Mouse (Mus musculus) central nervous system, embryonic 18 days (tissue): ENCODE data around the gene Gm20489. TPM values are rescaled to one million over a fixed set of nuclear protein-coding genes. Genes with fewer than 3 reads are reported as not detected.

Experiments
- polyA plus RNA-seq: library from polyadenylated mRNA; depleted of rRNA; stranded (reverse); fragments of >200 nt; gene quantifications from 2 replicates; pipeline ENCODE4 v1.2.3, GENCODE M21; 2012; rRNA removed

The Gm20489 gene
- not detected in 2 replicates for polyA plus RNA-seq

DNA sequence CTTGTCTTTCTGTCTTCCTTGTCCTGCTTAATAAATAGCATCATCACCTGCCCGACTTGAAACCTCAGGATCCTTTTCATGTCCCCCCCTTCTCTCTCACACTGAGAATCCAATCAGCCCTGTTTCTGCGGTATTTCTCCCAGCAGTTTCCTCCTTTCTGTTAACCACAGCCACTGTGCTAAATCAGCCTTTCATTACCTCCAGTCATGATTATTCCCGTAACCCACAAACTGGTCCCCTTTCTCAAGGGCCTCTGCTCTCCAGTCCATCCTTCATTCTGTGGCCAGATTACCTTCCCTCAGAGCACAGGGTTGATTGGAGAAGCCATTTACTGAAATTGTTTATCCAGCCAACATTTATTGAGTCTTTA is at the start of gene Gm20489:
Gm20489 (minus strand) TSS at position 269 of the 370 bp plus-strand sequence.

GRCm38 (mm10) chrX:101299055-101299454 is 30.2 kb upstream of the Gm20489 start, which contains the start of gene Nlgn3:
TSS of gene Nlgn3 (plus strand) at chrX:101299168.

GRCm38 (mm10) chrX:101273875-101274738 is 5.3 kb upstream of the Gm20489 start, which contains the start of gene Med12:
TSS of gene Med12 (plus strand) at chrX:101274030.

DNA sequence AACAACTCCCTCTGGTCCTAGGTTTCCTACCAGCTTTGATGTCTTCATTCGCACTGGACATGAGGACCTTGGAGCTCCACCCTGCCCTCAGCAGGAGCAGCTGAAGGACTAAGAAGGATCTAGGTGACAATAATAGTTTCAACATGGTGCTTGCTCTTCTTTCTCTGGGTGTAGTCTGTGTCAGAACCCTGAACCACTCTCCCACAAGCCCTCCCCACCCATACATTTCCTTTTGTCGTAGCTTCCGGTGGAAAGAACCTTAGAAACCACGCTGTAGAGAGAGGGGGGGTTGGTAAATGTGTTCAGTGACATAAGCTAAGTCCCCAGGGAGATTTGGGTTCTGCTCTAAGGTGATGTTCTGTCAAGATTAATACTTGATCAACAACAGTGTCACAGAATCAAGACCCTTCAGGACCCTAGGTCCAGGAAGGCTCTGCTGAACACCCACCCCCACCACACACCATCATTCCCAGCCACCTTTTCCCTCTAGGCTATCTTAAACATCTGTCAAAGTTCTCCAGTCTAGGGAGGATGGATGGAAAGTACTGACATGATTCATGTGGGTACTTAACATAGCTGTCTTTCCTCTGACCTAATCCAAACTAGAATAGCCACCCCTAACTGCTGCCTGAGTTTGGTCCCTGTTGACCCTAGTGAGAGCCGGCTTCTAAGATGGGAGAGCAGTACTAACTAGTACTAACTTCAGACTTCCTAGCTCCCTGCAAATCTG is 633 bp downstream of the Gm20489 start, which contains the start of gene Il2rg:
Il2rg (minus strand) TSS at position 231 of the 730 bp plus-strand sequence.

GRCm38 (mm10) chrX:101263892-101264291 is 4.9 kb downstream of the Gm20489 start, which contains the start of gene Gm614:
TSS of gene Gm614 (minus strand) at chrX:101263992.

DNA sequence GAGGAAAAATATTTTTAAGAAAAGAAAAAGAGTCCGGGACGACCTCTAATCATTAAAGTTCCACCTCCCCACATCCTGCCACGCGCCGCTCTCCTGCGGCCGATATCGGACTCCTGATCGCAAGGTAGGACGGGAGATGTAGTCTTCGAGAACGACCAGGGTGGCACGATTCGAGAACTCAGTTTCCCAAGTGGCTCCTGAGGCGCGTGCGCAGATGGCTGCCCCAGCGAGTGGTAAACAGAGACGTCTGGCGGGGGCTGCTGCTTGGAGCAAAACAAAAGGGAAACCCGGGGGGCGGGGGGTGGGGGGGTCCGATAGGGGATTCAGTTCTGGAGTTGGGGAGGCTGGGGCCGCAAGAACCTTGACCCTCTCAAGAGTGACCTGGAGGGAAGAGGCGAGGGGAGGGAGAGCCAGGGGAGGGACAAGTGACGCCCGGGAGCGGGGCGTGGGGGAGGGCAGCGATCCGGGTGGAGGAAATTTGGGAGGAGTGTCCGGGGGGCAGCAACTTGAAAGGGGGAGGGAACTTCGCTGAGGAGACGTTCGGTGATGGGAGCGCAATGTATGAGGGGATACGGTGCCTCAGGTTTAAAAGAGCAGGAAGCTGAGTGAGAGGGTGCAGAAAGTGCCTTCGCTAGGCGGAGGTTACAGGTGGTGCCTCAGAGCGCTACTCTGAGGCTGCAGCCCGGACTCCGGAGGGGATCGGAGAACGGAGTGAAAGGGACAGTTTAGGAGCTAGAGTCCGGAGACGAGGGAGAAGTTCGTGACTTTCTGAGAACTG is 14.7 kb downstream of the Gm20489 start, which contains the start of gene Foxo4:
Foxo4 (plus strand) TSS at position 577 of the 778 bp plus-strand sequence.

GRCm38 (mm10) chrX:101221834-101222795 is 46.7 kb downstream of the Gm20489 start, which contains the start of gene Snx12:
TSS of gene Snx12 (minus strand) at chrX:101222563.

Other genes starting within 250 kb of the Gm20489 start
- 0.04 and 0.07 TPM in 2 replicates for gene Tex11, start 209.4 kb downstream of the Gm20489 start, polyA plus RNA-seq
- 18.4 and 22.4 TPM in 2 replicates for gene Slc7a3, start 183.0 kb downstream of the Gm20489 start, polyA plus RNA-seq
- gene Snx12, start 46.5 kb downstream of the Gm20489 start, polyA plus RNA-seq, result 47.7 and 50.2 TPM in 2 replicates
- 8.2 TPM in 2 replicates for gene Foxo4, start 14.5 kb downstream of the Gm20489 start, polyA plus RNA-seq
- gene Gm614, start 5.0 kb downstream of the Gm20489 start, polyA plus RNA-seq, result 0.11 TPM in 1 of 2 replicates, not detected in the other
- 5.4 and 7.1 TPM in 2 replicates for gene Il2rg, start 768 bp downstream of the Gm20489 start, polyA plus RNA-seq
- 46.2 and 47.2 TPM in 2 replicates for gene Med12, start 5.0 kb upstream of the Gm20489 start, polyA plus RNA-seq
- gene Nlgn3, start 30.1 kb upstream of the Gm20489 start, polyA plus RNA-seq, result 48.5 and 52.8 TPM in 2 replicates
- 1.4 and 1.6 TPM in 2 replicates for gene Gjb1, start 107.4 kb upstream of the Gm20489 start, polyA plus RNA-seq
- gene Zmym3, start 151.8 kb upstream of the Gm20489 start, polyA plus RNA-seq, result 253 and 259 TPM in 2 replicates
- 291 and 300 TPM in 2 replicates for gene Nono, start 160.3 kb upstream of the Gm20489 start, polyA plus RNA-seq
- gene Itgb1bp2, start 180.1 kb upstream of the Gm20489 start, polyA plus RNA-seq, result 3.9 and 14.2 TPM in 2 replicates